Mouse (Mus musculus) limb, embryonic 14.5 days (tissue): Measurements from ENCODE around the gene Cyb5r4. TPM values are rescaled to one million over a fixed set of nuclear protein-coding genes. Genes with fewer than 3 reads are reported as not detected.

ENCODE experiments used
- ATAC-seq: fragments of 200-750 bp; cut with Nextera tagmentation; 2 replicates; pipeline ENCODE4 v1.8.0; 2017; ENCODE audit warnings: low read depth, moderate number of reproducible peaks, moderate TSS enrichment; ENCODE audit not compliant: low FRiP score
- DNase-seq: peaks from one replicate; pipeline ENCODE4 v3.0.0-alpha.2; 2015; ENCODE audit warnings: low spot score
- H3K27ac ChIP-seq: fragments of 300-500 bp; sonication (generic); replicated peaks from 2 replicates; pipeline ENCODE4 v1.5.1; 2014; ENCODE audit warnings: low read depth, mild to moderate bottlenecking, low read length, moderate library complexity, mixed read lengths
- H3K27me3 ChIP-seq: fragments of 300-500 bp; sonication (generic); 2 replicates; pipeline ENCODE4 v1.6.1; 2014; ENCODE audit warnings: low read length, mixed read lengths; ENCODE audit not compliant: control insufficient read depth, insufficient read depth
- H3K36me3 ChIP-seq: fragments of 300-500 bp; sonication (generic); 2 replicates; pipeline ENCODE4 v1.6.1; 2014; ENCODE audit warnings: mild to moderate bottlenecking, low read length, moderate library complexity, mixed read lengths; ENCODE audit not compliant: control insufficient read depth, insufficient read depth
- H3K4me1 ChIP-seq: fragments of 300-500 bp; sonication (generic); 2 replicates; pipeline ENCODE4 v1.6.1; 2014; ENCODE audit warnings: antibody characterized with exemption, low read length, mixed read lengths; ENCODE audit not compliant: control insufficient read depth, insufficient read depth
- H3K4me2 ChIP-seq: fragments of 300-500 bp; sonication (generic); replicated peaks from 2 replicates; pipeline ENCODE4 v1.6.1; 2014; ENCODE audit warnings: low read depth, mild to moderate bottlenecking, low read length, moderate library complexity; ENCODE audit not compliant: severe bottlenecking
- H3K4me3 ChIP-seq: fragments of 300-500 bp; sonication (generic); replicated peaks from 2 replicates; pipeline ENCODE4 v1.5.1; 2014; ENCODE audit warnings: low read length
- H3K9ac ChIP-seq: fragments of 300-500 bp; sonication (generic); 2 replicates; pipeline ENCODE4 v1.6.1; 2014; ENCODE audit warnings: mild to moderate bottlenecking, low read depth, low read length, moderate library complexity; ENCODE audit not compliant: severe bottlenecking
- H3K9me3 ChIP-seq: fragments of 300-500 bp; sonication (generic); 2 replicates; pipeline ENCODE4 v1.6.1; 2016; ENCODE audit warnings: low read length; ENCODE audit not compliant: control insufficient read depth
- POLR2A ChIP-seq: fragments of 200-500 bp; IDR thresholded peaks from 2 replicates; pipeline ENCODE4 v1.8.0; 2012; ENCODE audit warnings: inconsistent platforms, mild to moderate bottlenecking, moderate library complexity, borderline replicate concordance; ENCODE audit not compliant: insufficient read depth, insufficient read length; ENCODE audit errors: extremely low read depth
- WGBS: fragments of 180-500 bp; shearing (Covaris S2); extraction: QIAGEN DNeasy Blood & Tissue Kit; methylation state at CpG from one replicate; pipeline ENCODE4 v1.1.7; 2014; 5-methylcytosine and 5-hydroxymethylcytosine counted together
- polyA plus RNA-seq, 2 experiments: library from polyadenylated mRNA; depleted of rRNA in 1 of 2; stranded (reverse) in 1 of 2; unstranded in 1 of 2; fragments of >200 nt; fragmentation: Nextera tagmentation in 1 of 2; extraction: Ambion mirVana in 1 of 2; gene quantifications; 2 replicates each; pipeline versions ENCODE4 v1.2.1 to v1.2.3; 2012 to 2014

Cyb5r4 gene
- polyA plus RNA-seq, 2 experiments, result 17.7 to 43.0 TPM

- Histone ChIP-seq H3K27ac (no peak overlapping the region), H3K27me3 (no peaks in the 10 kb centered on the region), H3K4me3 (no peak overlapping the region), H3K9me3 (no peaks in the 10 kb centered on the region), H3K36me3 (no peaks in the 10 kb centered on the region), H3K4me2 (no peak overlapping the region), H3K9ac (no peak overlapping the region), H3K4me1 (peaks cover 3% of the 10 kb centered on the region; the same call in 1 of the 2 replicates)
- ATAC-seq (no peak), DNase-seq (no peak)
- no peak for TF ChIP-seq POLR2A
Observed at GRCm38 (mm10) chr9:86980048-86980447, 41.8 kb upstream of the Cyb5r4 start.

- H3K4me1 ChIP-seq, result peaks cover 3% of the 10 kb centered on the region; the same call in 1 of the 2 replicates
- no peak overlapping the region for H3K4me3 ChIP-seq
- ATAC-seq (no peak), DNase-seq (no peak)
- H3K9me3 ChIP-seq, result no peaks in the 10 kb centered on the region
- 37% methylated on average over 2 of the region's 2 CpGs for WGBS
- no peak for TF ChIP-seq POLR2A
- no peaks in the 10 kb centered on the region for H3K36me3 ChIP-seq
- H3K27ac ChIP-seq, result no peak overlapping the region
- H3K27me3 ChIP-seq, result no peaks in the 10 kb centered on the region
- no peak overlapping the region for H3K9ac ChIP-seq
- H3K4me2 ChIP-seq, result no peak overlapping the region
Observed at GRCm38 (mm10) chr9:86980942-86981341, 40.9 kb upstream of the Cyb5r4 start.

GRCm38 (mm10) chr9:86981551-86981950, 40.3 kb upstream of the Cyb5r4 start:
- H3K27ac ChIP-seq, result no peak overlapping the region
- WGBS, result 6% methylated on average over 10 of the region's 10 CpGs
- ATAC-seq, result no peak
- no peak overlapping the region for H3K9ac ChIP-seq
- H3K9me3 ChIP-seq, result no peaks in the 10 kb centered on the region
- no peak overlapping the region for H3K4me3 ChIP-seq
- no peak for TF ChIP-seq POLR2A
- H3K27me3 ChIP-seq, result no peaks in the 10 kb centered on the region
- peak overlapping the region; percentile 19; the same call in 1 of the 2 replicates for H3K4me2 ChIP-seq
- DNase-seq, result no peak
- peaks cover 3% of the 10 kb centered on the region; the same call in 1 of the 2 replicates for H3K4me1 ChIP-seq
- H3K36me3 ChIP-seq, result no peaks in the 10 kb centered on the region

GRCm38 (mm10) chr9:86984583-86984982, 37.2 kb upstream of the Cyb5r4 start:
- Histone ChIP-seq H3K4me2 (no peak overlapping the region), H3K27ac (no peak overlapping the region), H3K9me3 (no peaks in the 10 kb centered on the region), H3K4me1 (peaks cover 3% of the 10 kb centered on the region; the same call in 1 of the 2 replicates), H3K4me3 (no peak overlapping the region), H3K27me3 (no peaks in the 10 kb centered on the region), H3K9ac (no peak overlapping the region), H3K36me3 (no peaks in the 10 kb centered on the region)
- 75% methylated on average over 3 of the region's 3 CpGs for WGBS
- ATAC-seq (no peak), DNase-seq (no peak)
- no peak for TF ChIP-seq POLR2A

GRCm38 (mm10) chr9:86985105-86985504, 36.7 kb upstream of the Cyb5r4 start:
- ATAC-seq (no peak), DNase-seq (no peak)
- Histone ChIP-seq H3K27me3 (no peaks in the 10 kb centered on the region), H3K27ac (no peak overlapping the region), H3K4me3 (no peak overlapping the region), H3K9me3 (no peaks in the 10 kb centered on the region), H3K36me3 (no peaks in the 10 kb centered on the region), H3K4me2 (no peak overlapping the region), H3K9ac (no peak overlapping the region), H3K4me1 (peaks cover 3% of the 10 kb centered on the region; the same call in 1 of the 2 replicates)
- no peak for TF ChIP-seq POLR2A
- WGBS, result 55% methylated on average over 6 of the region's 6 CpGs

GRCm38 (mm10) chr9:86986703-86987296, 35.0 kb upstream of the Cyb5r4 start:
- WGBS, result 20% methylated on average over 7 of the region's 7 CpGs
- Histone ChIP-seq H3K4me2 (no peak overlapping the region), H3K9ac (no peak overlapping the region), H3K36me3 (no peaks in the 10 kb centered on the region), H3K27ac (no peak overlapping the region), H3K4me3 (no peak overlapping the region), H3K4me1 (0 out of 2 replicates have a peak, but pooled peaks cover under 1% of the 10 kb centered on the region), H3K27me3 (no peaks in the 10 kb centered on the region), H3K9me3 (no peaks in the 10 kb centered on the region)
- ATAC-seq (no peak), DNase-seq (no peak)
- no peak for TF ChIP-seq POLR2A
